8 mouse cellular contexts compared by ENCODE assay signal in the genomic region with DNA sequence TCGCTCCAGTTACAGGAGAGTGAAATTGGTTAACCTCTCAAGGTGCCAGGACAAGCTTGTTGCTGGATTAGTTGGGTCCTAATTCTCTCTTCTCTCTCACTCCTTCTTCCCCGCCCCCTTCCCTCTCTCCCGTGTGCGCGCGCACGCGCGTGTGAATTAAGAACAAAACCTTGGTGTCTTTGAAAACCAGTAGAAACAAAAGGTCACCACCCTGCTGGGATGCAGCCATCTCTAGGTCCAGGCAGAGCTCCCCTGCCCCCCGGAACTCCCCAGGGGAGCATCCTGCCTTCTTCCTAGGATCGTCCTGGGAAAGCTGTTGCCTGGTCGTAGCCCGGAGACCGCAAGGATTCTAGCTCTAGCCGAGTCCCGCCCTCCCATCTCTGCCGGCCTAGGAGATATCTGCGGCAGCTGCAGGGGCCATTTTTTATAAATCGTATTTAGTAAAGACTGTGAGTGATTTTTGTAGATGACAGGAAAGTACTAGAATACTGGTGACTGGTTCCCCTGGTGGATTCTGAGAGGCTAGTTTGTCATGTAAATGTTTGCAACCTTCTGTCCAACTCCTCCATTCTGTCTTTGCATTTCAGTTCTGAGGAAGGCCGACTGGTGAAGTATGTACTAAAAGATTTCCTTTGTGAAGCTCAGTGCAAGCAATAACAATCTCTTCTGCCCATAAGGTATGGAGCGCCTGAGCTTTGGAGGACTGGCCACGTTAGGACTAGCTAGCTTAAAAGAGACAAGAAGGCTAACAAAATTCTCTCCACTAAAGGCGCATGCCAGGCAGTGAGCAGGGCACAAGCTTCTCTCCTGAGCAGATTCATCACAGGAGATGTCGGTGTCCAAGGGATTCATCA.
DNase-seq lines count a peak whose midpoint lies in the region; ATAC-seq and TF ChIP-seq lines count a peak whose summit lies in the region.

No protein-coding gene starts in this region.

- no peaks in the 10 kb centered on the region for H3K79me3 ChIP-seq in C2C12 (ENCODE audit: low read depth)

- H3K9ac ChIP-seq in embryonic facial prominence, embryonic 14.5 days (ENCODE audit: low read depth, low read length) = peak overlapping the region; percentile 58
- peak overlapping the region; percentile 55 for H3K9ac ChIP-seq in heart, embryonic 12.5 days
- H3K9ac ChIP-seq in neural tube, embryonic 13.5 days = peak overlapping the region; percentile 69

- no peak overlapping the region for H3K4me3 ChIP-seq in C2C12 (ENCODE audit: insufficient read depth, poor library complexity, severe bottlenecking)
- peak overlapping the region; percentile 39 for H3K4me3 ChIP-seq in embryonic facial prominence, embryonic 14.5 days (ENCODE audit: low read depth, low read length)
- peak overlapping the region; percentile 41 for H3K4me3 ChIP-seq in heart, embryonic 12.5 days
- peak overlapping the region; percentile 36 for H3K4me3 ChIP-seq in lung, adult 2 months (replicated peaks; ENCODE audit: extremely low read depth, low read depth, low read length)
- peak overlapping the region; percentile 32 for H3K4me3 ChIP-seq in neural tube, embryonic 13.5 days

- 5% methylated on average over 24 of the region's 24 CpGs for WGBS in embryonic facial prominence, embryonic 14.5 days
- 8% methylated on average over 24 of the region's 24 CpGs for WGBS in heart, embryonic 12.5 days
- 17% methylated on average over 24 of the region's 24 CpGs for WGBS in lung, adult 2 months
- 1% methylated on average over 24 of the region's 24 CpGs for WGBS in neural tube, embryonic 13.5 days

- H3K9me3 ChIP-seq in embryonic facial prominence, embryonic 14.5 days (ENCODE audit: control insufficient read depth, low read length) = no peaks in the 10 kb centered on the region
- no peaks in the 10 kb centered on the region for H3K9me3 ChIP-seq in heart, embryonic 12.5 days (replicated peaks)
- no peaks in the 10 kb centered on the region for H3K9me3 ChIP-seq in neural tube, embryonic 13.5 days

- peaks cover 34% of the 10 kb centered on the region for H3K4me1 ChIP-seq in embryonic facial prominence, embryonic 14.5 days (ENCODE audit: control insufficient read depth, insufficient read depth, low read length)
- peaks cover 55% of the 10 kb centered on the region for H3K4me1 ChIP-seq in heart, embryonic 12.5 days (replicated peaks)
- H3K4me1 ChIP-seq in lung, adult 2 months (ENCODE audit: control insufficient read depth, insufficient read depth, low read length) = peaks cover 6% of the 10 kb centered on the region; the same call in 1 of the 2 replicates
- peaks cover 64% of the 10 kb centered on the region for H3K4me1 ChIP-seq in neural tube, embryonic 13.5 days (replicated peaks)

- H3K36me3 ChIP-seq in C2C12 (ENCODE audit: control insufficient read depth, insufficient read depth) = no peaks in the 10 kb centered on the region
- H3K36me3 ChIP-seq in embryonic facial prominence, embryonic 14.5 days (ENCODE audit: control insufficient read depth, insufficient read depth, low read length) = no peaks in the 10 kb centered on the region
- H3K36me3 ChIP-seq in heart, embryonic 12.5 days = no peaks in the 10 kb centered on the region
- no peaks in the 10 kb centered on the region for H3K36me3 ChIP-seq in neural tube, embryonic 13.5 days

- peak; percentile 76 for DNase-seq in NIH3T3 (ENCODE audit: low read depth)
- peak; percentile 80 for DNase-seq in embryonic facial prominence, embryonic 14.5 days (ENCODE audit: low spot score)
- peak; percentile 27 for DNase-seq in kidney, adult 9 months
- DNase-seq in lung, adult 2 months = peak; percentile 24
- peak; percentile 86 for DNase-seq in thymus, postnatal 4 days

- H3K79me2 ChIP-seq in C2C12 (ENCODE audit: control insufficient read depth, insufficient read depth) = no peaks in the 10 kb centered on the region

- no peaks in the 10 kb centered on the region for H3K27me3 ChIP-seq in C2C12 (ENCODE audit: control insufficient read depth, insufficient read depth, insufficient read length)
- H3K27me3 ChIP-seq in embryonic facial prominence, embryonic 14.5 days (replicated peaks; ENCODE audit: control insufficient read depth, insufficient read depth, low read length) = no peaks in the 10 kb centered on the region
- peaks cover 5% of the 10 kb centered on the region; the same call in 1 of the 2 replicates for H3K27me3 ChIP-seq in heart, embryonic 12.5 days (replicated peaks)
- H3K27me3 ChIP-seq in neural tube, embryonic 13.5 days = no peaks in the 10 kb centered on the region

- peak; percentile 42 for ATAC-seq in embryonic facial prominence, embryonic 14.5 days (ENCODE audit: low read depth)
- peak; percentile 46 for ATAC-seq in heart, embryonic 12.5 days (ENCODE audit: insufficient number of reproducible peaks, low FRiP score)
- peak; percentile 69 for ATAC-seq in neural tube, embryonic 13.5 days (ENCODE audit: low read depth)

- peak overlapping the region; percentile 59 for H3ac ChIP-seq in C2C12 (ENCODE audit: control insufficient read depth, insufficient read length, low read depth)

- peak overlapping the region; percentile 82 for H3K4me2 ChIP-seq in embryonic facial prominence, embryonic 14.5 days (ENCODE audit: low read depth, low read length)
- peak overlapping the region; percentile 78 for H3K4me2 ChIP-seq in heart, embryonic 12.5 days
- peak overlapping the region; percentile 64 for H3K4me2 ChIP-seq in neural tube, embryonic 13.5 days

- no peak for TF ChIP-seq POLR2A in lung, adult 2 months (IDR thresholded peaks at IDR 0.05; ENCODE audit: borderline replicate concordance, extremely low read depth, low read depth, low read length)

- no peak for TF ChIP-seq CTCF in C2C12 (IDR thresholded peaks at IDR 0.05; ENCODE audit: control insufficient read depth, insufficient read depth, insufficient read length)
- TF ChIP-seq CTCF in lung, adult 2 months (IDR thresholded peaks at IDR 0.05; ENCODE audit: insufficient read depth, low read length) = no peak

- H3K27ac ChIP-seq in embryonic facial prominence, embryonic 14.5 days (replicated peaks; ENCODE audit: low read depth, low read length) = peak overlapping the region; percentile 57
- peak overlapping the region; percentile 74 for H3K27ac ChIP-seq in heart, embryonic 12.5 days (ENCODE audit: poor library complexity, severe bottlenecking)
- peak overlapping the region; percentile 82 for H3K27ac ChIP-seq in neural tube, embryonic 13.5 days (replicated peaks)

TF ChIP-seq in C2C12, 6 proteins besides CTCF, POLR2A, EP300 and RAD21:
- TF ChIP-seq USF1 (IDR thresholded peaks at IDR 0.05; ENCODE audit: low read depth) (no peak), CEBPB (IDR thresholded peaks at IDR 0.05; ENCODE audit: low read depth) (no peak), MYOG (IDR thresholded peaks at IDR 0.05; ENCODE audit: control insufficient read depth, extremely low read depth, insufficient read length) (no peak), MYOD1 (IDR thresholded peaks at IDR 0.05; ENCODE audit: control insufficient read depth, insufficient read length, low read depth) (no peak), MAX (IDR thresholded peaks at IDR 0.05) (no peak), FOSL1 (IDR thresholded peaks at IDR 0.05; ENCODE audit: insufficient read depth, low read length, poor library complexity, severe bottlenecking) (no peak)

Comparison
In these comparisons a context has a peak if more than half of its experiments do, and no peak if none do; other contexts are left out.
1. DNase-seq: peak in every context shown above with its lines; median percentile 86 in thymus, postnatal 4 days; 80 in embryonic facial prominence, embryonic 14.5 days; 76 in NIH3T3; 27 in kidney, adult 9 months; 24 in lung, adult 2 months.